Mouse (Mus musculus): ENCODE measurements around the gene Ceacam1. TPM values are rescaled to one million over a fixed set of nuclear protein-coding genes. Genes with fewer than 3 reads are reported as not detected.
"Not testable (repeated sequence)": the region's sequence is repeated elsewhere in the genome, so short reads cannot be mapped to it uniquely, and the experiment has no call there.

The Ceacam1 gene
- polyA plus RNA-seq, 1 experiment from 2014 or later, result 2.4 TPM

GRCm38 (mm10) chr7:25427144-25427543, 50.3 kb downstream of the Ceacam1 start:
- no peaks in the 10 kb centered on the region for H3K9me3 ChIP-seq (replicated peaks)
- H3K4me3 ChIP-seq, result no peak overlapping the region
- no peak overlapping the region for H3K4me2 ChIP-seq
- no peaks in the 10 kb centered on the region for H3K4me1 ChIP-seq (replicated peaks)
- WGBS, result 70% methylated on average over 5 of the region's 5 CpGs
- H3K36me3 ChIP-seq, result no peaks in the 10 kb centered on the region
- no peak overlapping the region for H3K9ac ChIP-seq
- H3K27ac ChIP-seq (ENCODE audit: poor library complexity, severe bottlenecking), result no peak overlapping the region
- H3K27me3 ChIP-seq (replicated peaks), result peaks cover 18% of the 10 kb centered on the region
- no peak for ATAC-seq (ENCODE audit: insufficient number of reproducible peaks, low FRiP score)

- 73% methylated on average over 4 of the region's 4 CpGs for WGBS
- not testable (repeated sequence) for ATAC-seq (ENCODE audit: insufficient number of reproducible peaks, low FRiP score)
Measured at GRCm38 (mm10) chr7:25426380-25426779, 51.0 kb downstream of the Ceacam1 start.

GRCm38 (mm10) chr7:25424429-25424828, 53.0 kb downstream of the Ceacam1 start:
- no peak overlapping the region for H3K4me2 ChIP-seq
- 32% methylated on average over 4 of the region's 4 CpGs for WGBS
- H3K27me3 ChIP-seq (replicated peaks), result peaks cover 26% of the 10 kb centered on the region
- ATAC-seq (ENCODE audit: insufficient number of reproducible peaks, low FRiP score), result no peak
- H3K36me3 ChIP-seq, result no peaks in the 10 kb centered on the region
- H3K9ac ChIP-seq, result no peak overlapping the region
- no peaks in the 10 kb centered on the region for H3K4me1 ChIP-seq (replicated peaks)
- H3K27ac ChIP-seq (ENCODE audit: poor library complexity, severe bottlenecking), result no peak overlapping the region
- H3K9me3 ChIP-seq (replicated peaks), result no peaks in the 10 kb centered on the region
- no peak overlapping the region for H3K4me3 ChIP-seq

More at GRCm38 (mm10) chr7:25426380-25426779, 51.0 kb downstream of the Ceacam1 start:
- H3K4me3 ChIP-seq; H3K4me2 ChIP-seq; H3K9ac ChIP-seq; H3K27ac ChIP-seq (ENCODE audit: poor library complexity, severe bottlenecking); H3K4me1 ChIP-seq (replicated peaks); H3K9me3 ChIP-seq (replicated peaks); H3K36me3 ChIP-seq: not testable (repeated sequence)
- peaks cover 26% of the 10 kb centered on the region for H3K27me3 ChIP-seq (replicated peaks)

GRCm38 (mm10) chr7:25422286-25422841, 55.0 kb downstream of the Ceacam1 start:
- no peak overlapping the region; the same call in 1 of the 2 replicates for H3K9ac ChIP-seq
- WGBS, result 66% methylated on average over 16 of the region's 16 CpGs
- no peaks in the 10 kb centered on the region for H3K9me3 ChIP-seq (replicated peaks)
- no peak overlapping the region for H3K4me2 ChIP-seq
- ATAC-seq (ENCODE audit: insufficient number of reproducible peaks, low FRiP score), result no peak
- no peaks in the 10 kb centered on the region for H3K4me1 ChIP-seq (replicated peaks)
- H3K36me3 ChIP-seq, result no peaks in the 10 kb centered on the region
- H3K4me3 ChIP-seq, result no peak overlapping the region
- H3K27ac ChIP-seq (ENCODE audit: poor library complexity, severe bottlenecking), result no peak overlapping the region
- peaks cover 26% of the 10 kb centered on the region for H3K27me3 ChIP-seq (replicated peaks)

GRCm38 (mm10) chr7:25419943-25420342, 57.5 kb downstream of the Ceacam1 start:
- Histone ChIP-seq H3K4me3 (no peak overlapping the region), H3K36me3 (no peaks in the 10 kb centered on the region), H3K27me3 (replicated peaks) (peaks cover 26% of the 10 kb centered on the region), H3K4me1 (replicated peaks) (no peaks in the 10 kb centered on the region), H3K27ac (ENCODE audit: poor library complexity, severe bottlenecking) (no peak overlapping the region), H3K9me3 (replicated peaks) (no peaks in the 10 kb centered on the region), H3K4me2 (no peak overlapping the region), H3K9ac (no peak overlapping the region)
- WGBS, result 82% methylated on average over 4 of the region's 4 CpGs
- no peak for ATAC-seq (ENCODE audit: insufficient number of reproducible peaks, low FRiP score)

GRCm38 (mm10) chr7:25419536-25419935, 57.9 kb downstream of the Ceacam1 start:
- H3K9ac ChIP-seq, result no peak overlapping the region
- no peaks in the 10 kb centered on the region for H3K9me3 ChIP-seq (replicated peaks)
- H3K4me1 ChIP-seq (replicated peaks), result no peaks in the 10 kb centered on the region
- 72% methylated on average over 8 of the region's 8 CpGs for WGBS
- H3K4me3 ChIP-seq, result no peak overlapping the region
- peaks cover 26% of the 10 kb centered on the region for H3K27me3 ChIP-seq (replicated peaks)
- H3K27ac ChIP-seq (ENCODE audit: poor library complexity, severe bottlenecking), result no peak overlapping the region
- no peaks in the 10 kb centered on the region for H3K36me3 ChIP-seq
- ATAC-seq (ENCODE audit: insufficient number of reproducible peaks, low FRiP score), result no peak
- no peak overlapping the region for H3K4me2 ChIP-seq

- ATAC-seq (ENCODE audit: insufficient number of reproducible peaks, low FRiP score), result no peak
- no peak overlapping the region for H3K4me2 ChIP-seq
- H3K36me3 ChIP-seq, result no peaks in the 10 kb centered on the region
- H3K9me3 ChIP-seq (replicated peaks), result no peaks in the 10 kb centered on the region
- H3K4me1 ChIP-seq (replicated peaks), result 0 out of 2 replicates have a peak, but pooled peaks cover 4% of the 10 kb centered on the region
- H3K27ac ChIP-seq (ENCODE audit: poor library complexity, severe bottlenecking), result no peak overlapping the region
- H3K27me3 ChIP-seq (replicated peaks), result peaks cover 12% of the 10 kb centered on the region
- H3K4me3 ChIP-seq, result no peak overlapping the region
- no peak overlapping the region for H3K9ac ChIP-seq
- WGBS, result 51% methylated on average over 1 of the region's 1 CpGs
Measured at GRCm38 (mm10) chr7:25417597-25417996, 59.8 kb downstream of the Ceacam1 start.

- 39% methylated on average over 7 of the region's 7 CpGs for WGBS
- no peak within 1 kb of the TSS for H3K27ac ChIP-seq (ENCODE audit: poor library complexity, severe bottlenecking)
- H3K36me3 ChIP-seq, result no peaks in the 10 kb centered on the region
- ATAC-seq (ENCODE audit: insufficient number of reproducible peaks, low FRiP score), result no peak
- 0 out of 2 replicates have a peak, but pooled peaks cover 4% of the 10 kb centered on the region for H3K4me1 ChIP-seq (replicated peaks)
- H3K27me3 ChIP-seq (replicated peaks), result no peaks in the 10 kb centered on the region
- H3K4me3 ChIP-seq, result no peak within 1 kb of the TSS
- no peak within 1 kb of the TSS for H3K4me2 ChIP-seq
- no peaks in the 10 kb centered on the region for H3K9me3 ChIP-seq (replicated peaks)
- H3K9ac ChIP-seq, result no peak within 1 kb of the TSS
Measured at GRCm38 (mm10) chr7:25412833-25413441, 64.5 kb downstream of the Ceacam1 start, which contains the start of gene Cxcl17. Cxcl17 (minus strand) TSS chr7:25412886.

GRCm38 (mm10) chr7:25411861-25412260, 65.5 kb downstream of the Ceacam1 start:
- WGBS, result 72% methylated on average over 3 of the region's 3 CpGs

More at GRCm38 (mm10) chr7:25411861-25412260, 65.5 kb downstream of the Ceacam1 start:
- ATAC-seq (ENCODE audit: insufficient number of reproducible peaks, low FRiP score), result no peak
- Histone ChIP-seq H3K4me1 (replicated peaks) (0 out of 2 replicates have a peak, but pooled peaks cover 4% of the 10 kb centered on the region), H3K27me3 (replicated peaks) (no peaks in the 10 kb centered on the region), H3K4me2 (no peak overlapping the region), H3K9me3 (replicated peaks) (no peaks in the 10 kb centered on the region), H3K27ac (ENCODE audit: poor library complexity, severe bottlenecking) (no peak overlapping the region), H3K9ac (no peak overlapping the region), H3K36me3 (no peaks in the 10 kb centered on the region), H3K4me3 (no peak overlapping the region)

Other genes with a start within 250 kb of the Ceacam1 start
- 12.1 and 12.7 TPM in 2 replicates for gene Gsk3a, start 239.8 kb downstream of the Ceacam1 start, polyA plus RNA-seq (2016; fragmentation: Nextera tagmentation; extraction: Ambion mirVana)
- 17.6 and 20.4 TPM in 2 replicates for gene Erf, start 226.8 kb downstream of the Ceacam1 start, polyA plus RNA-seq (2016; fragmentation: Nextera tagmentation; extraction: Ambion mirVana)
- 28.8 and 30.5 TPM in 2 replicates for gene Cic, start 209.9 kb downstream of the Ceacam1 start, polyA plus RNA-seq (2016; fragmentation: Nextera tagmentation; extraction: Ambion mirVana)
- 127 and 131 TPM in 2 replicates for gene Pafah1b3, start 179.6 kb downstream of the Ceacam1 start, polyA plus RNA-seq (2016; fragmentation: Nextera tagmentation; extraction: Ambion mirVana)
- gene Prr19, start 176.2 kb downstream of the Ceacam1 start, polyA plus RNA-seq (2016; fragmentation: Nextera tagmentation; extraction: Ambion mirVana), result not detected in 2 replicates
- gene Tmem145, start 171.5 kb downstream of the Ceacam1 start, polyA plus RNA-seq (2016; fragmentation: Nextera tagmentation; extraction: Ambion mirVana), result 0.23 and 0.30 TPM in 2 replicates
- 10.3 and 10.8 TPM in 2 replicates for gene Megf8, start 160.4 kb downstream of the Ceacam1 start, polyA plus RNA-seq (2016; fragmentation: Nextera tagmentation; extraction: Ambion mirVana)
- gene Cnfn, start 107.9 kb downstream of the Ceacam1 start, polyA plus RNA-seq (2016; fragmentation: Nextera tagmentation; extraction: Ambion mirVana), result not detected in 2 replicates
- gene Lipe, start 78.9 kb downstream of the Ceacam1 start, polyA plus RNA-seq (2016; fragmentation: Nextera tagmentation; extraction: Ambion mirVana), result 4.1 and 5.9 TPM in 2 replicates
- not detected in 2 replicates for gene Cxcl17, start 64.7 kb downstream of the Ceacam1 start, polyA plus RNA-seq (2016; fragmentation: Nextera tagmentation; extraction: Ambion mirVana)
- 0.10 TPM in 1 of 2 replicates, not detected in the other for gene Ceacam2, start 62.3 kb upstream of the Ceacam1 start, polyA plus RNA-seq (2016; fragmentation: Nextera tagmentation; extraction: Ambion mirVana)
- not detected in 2 replicates for gene Erich4, start 138.3 kb upstream of the Ceacam1 start, polyA plus RNA-seq (2016; fragmentation: Nextera tagmentation; extraction: Ambion mirVana)
- 55.3 and 56.2 TPM in 2 replicates for gene Dmac2, start 141.8 kb upstream of the Ceacam1 start, polyA plus RNA-seq (2016; fragmentation: Nextera tagmentation; extraction: Ambion mirVana)
- gene B3gnt8, start 149.1 kb upstream of the Ceacam1 start, polyA plus RNA-seq (2016; fragmentation: Nextera tagmentation; extraction: Ambion mirVana), result 6.2 and 7.1 TPM in 2 replicates
- 48.1 and 52.9 TPM in 2 replicates for gene Bckdha, start 181.4 kb upstream of the Ceacam1 start, polyA plus RNA-seq (2016; fragmentation: Nextera tagmentation; extraction: Ambion mirVana)
- 35.3 and 37.2 TPM in 2 replicates for gene Exosc5, start 181.6 kb upstream of the Ceacam1 start, polyA plus RNA-seq (2016; fragmentation: Nextera tagmentation; extraction: Ambion mirVana)
- 0.86 and 1.1 TPM in 2 replicates for gene Tmem91, start 197.6 kb upstream of the Ceacam1 start, polyA plus RNA-seq (2016; fragmentation: Nextera tagmentation; extraction: Ambion mirVana)
- gene B9d2, start 203.2 kb upstream of the Ceacam1 start, polyA plus RNA-seq (2016; fragmentation: Nextera tagmentation; extraction: Ambion mirVana), result 22.8 and 25.9 TPM in 2 replicates
- gene Tgfb1, start 209.4 kb upstream of the Ceacam1 start, polyA plus RNA-seq (2016; fragmentation: Nextera tagmentation; extraction: Ambion mirVana), result 5.1 and 5.6 TPM in 2 replicates
- gene Ccdc97, start 241.5 kb upstream of the Ceacam1 start, polyA plus RNA-seq (2016; fragmentation: Nextera tagmentation; extraction: Ambion mirVana), result 24.6 and 25.9 TPM in 2 replicates

Measured in heart, embryonic 12.5 days (tissue).